ENCODE assay signal across 14 mouse cellular contexts in genomic region chr9:36951133-36951484, GRCm38 (mm10).
A peak's percentile ranks its signal among the peaks of the same experiment; 100 is the strongest.
DNase-seq lines count a peak whose midpoint lies in the region; ATAC-seq and TF ChIP-seq lines count a peak whose summit lies in the region.
"Had no signal": no experiment of that assay in that cellular context is flagged by ENCODE, and none has a peak within 500 bp of the region (broad histone marks: within the 10 kb centered on the region; RNA-seq: fewer than 3 reads in every experiment).

No protein-coding gene starts in this region.

- H3K9ac ChIP-seq in forebrain, embryonic 16.5 days (replicated peaks; ENCODE audit: low read depth, low read length), result no peak overlapping the region
- no peak overlapping the region for H3K9ac ChIP-seq in neural tube, embryonic 13.5 days
- H3K9ac ChIP-seq in liver, postnatal 0 days (replicated peaks), result no peak overlapping the region
- H3K9ac ChIP-seq: liver, embryonic 15.5 days had no signal

- TF ChIP-seq EP300 in liver, postnatal 0 days (IDR thresholded peaks at IDR 0.05; ENCODE audit: low read depth), result no peak

- no peak overlapping the region for H3K4me2 ChIP-seq in forebrain, embryonic 16.5 days (ENCODE audit: low read length)
- H3K4me2 ChIP-seq in neural tube, embryonic 13.5 days, result no peak overlapping the region
- H3K4me2 ChIP-seq in liver, postnatal 0 days (ENCODE audit: low read depth, low read length), result no peak overlapping the region
- H3K4me2 ChIP-seq: liver, embryonic 15.5 days had no signal

- H3K9me3 ChIP-seq in forebrain, embryonic 10.5 days, result no peaks in the 10 kb centered on the region
- H3K9me3 ChIP-seq in forebrain, embryonic 16.5 days (ENCODE audit: control insufficient read depth, low read length), result no peaks in the 10 kb centered on the region
- no peaks in the 10 kb centered on the region for H3K9me3 ChIP-seq in hindbrain, embryonic 10.5 days
- H3K9me3 ChIP-seq in midbrain, embryonic 10.5 days (replicated peaks), result no peaks in the 10 kb centered on the region
- no peaks in the 10 kb centered on the region for H3K9me3 ChIP-seq in neural tube, embryonic 13.5 days
- no peaks in the 10 kb centered on the region for H3K9me3 ChIP-seq in liver, postnatal 0 days (ENCODE audit: low read length)
- H3K9me3 ChIP-seq: liver, embryonic 15.5 days had no signal

- H3K4me1 ChIP-seq in forebrain, embryonic 10.5 days, result peaks cover 46% of the 10 kb centered on the region
- H3K4me1 ChIP-seq in forebrain, embryonic 16.5 days (replicated peaks; ENCODE audit: control insufficient read depth, insufficient read depth, low read length), result peaks cover 13% of the 10 kb centered on the region
- H3K4me1 ChIP-seq in hindbrain, embryonic 10.5 days (replicated peaks), result peaks cover 29% of the 10 kb centered on the region
- peaks cover 42% of the 10 kb centered on the region for H3K4me1 ChIP-seq in midbrain, embryonic 10.5 days
- H3K4me1 ChIP-seq in neural tube, embryonic 13.5 days (replicated peaks), result peaks cover 24% of the 10 kb centered on the region
- no peaks in the 10 kb centered on the region for H3K4me1 ChIP-seq in liver, postnatal 0 days (ENCODE audit: insufficient read depth)
- H3K4me1 ChIP-seq: liver, embryonic 15.5 days had no signal

- H3K27me3 ChIP-seq in forebrain, embryonic 10.5 days (ENCODE audit: poor library complexity, severe bottlenecking), result no peaks in the 10 kb centered on the region
- H3K27me3 ChIP-seq in forebrain, embryonic 16.5 days (replicated peaks; ENCODE audit: control insufficient read depth, insufficient read depth, low read length), result no peaks in the 10 kb centered on the region
- H3K27me3 ChIP-seq in hindbrain, embryonic 10.5 days (ENCODE audit: insufficient read depth, poor library complexity, severe bottlenecking), result no peaks in the 10 kb centered on the region
- no peaks in the 10 kb centered on the region for H3K27me3 ChIP-seq in midbrain, embryonic 10.5 days (ENCODE audit: low read depth, poor library complexity, severe bottlenecking)
- H3K27me3 ChIP-seq in neural tube, embryonic 13.5 days, result no peaks in the 10 kb centered on the region
- no peaks in the 10 kb centered on the region for H3K27me3 ChIP-seq in liver, postnatal 0 days (ENCODE audit: insufficient read depth, low read length)
- H3K27me3 ChIP-seq: liver, embryonic 15.5 days had no signal

- DNase-seq in forebrain, embryonic 10.5 days (ENCODE audit: extremely low spot score, low spot score), result no peak
- no peak for DNase-seq in hindbrain, embryonic 10.5 days (ENCODE audit: low spot score)
- no peak for DNase-seq in midbrain, embryonic 10.5 days (ENCODE audit: low spot score)
- DNase-seq in cerebellum, postnatal 14 days, result no peak
- DNase-seq in liver, postnatal 0 days, result no peak
- DNase-seq: heart, adult 2 months; kidney, adult 18-20 months; kidney, postnatal 10 days; lung, postnatal 10 days; thymus, postnatal 36 days had no signal

- H3K36me3 ChIP-seq in forebrain, embryonic 10.5 days (replicated peaks), result peaks cover 33% of the 10 kb centered on the region
- no peaks in the 10 kb centered on the region for H3K36me3 ChIP-seq in forebrain, embryonic 16.5 days (ENCODE audit: control insufficient read depth, insufficient read depth)
- peaks cover 28% of the 10 kb centered on the region for H3K36me3 ChIP-seq in hindbrain, embryonic 10.5 days
- H3K36me3 ChIP-seq in midbrain, embryonic 10.5 days, result peaks cover 41% of the 10 kb centered on the region
- peaks cover 16% of the 10 kb centered on the region for H3K36me3 ChIP-seq in neural tube, embryonic 13.5 days
- H3K36me3 ChIP-seq in liver, postnatal 0 days (replicated peaks; ENCODE audit: insufficient read depth, low read length), result no peaks in the 10 kb centered on the region
- H3K36me3 ChIP-seq: liver, embryonic 15.5 days had no signal

- no peak; the same call in 1 of the 2 replicates for ATAC-seq in forebrain, embryonic 16.5 days
- peak; percentile 47; the same call in 1 of the 2 replicates for ATAC-seq in neural tube, embryonic 13.5 days (ENCODE audit: low read depth)
- ATAC-seq in megakaryocyte progenitor cell, adult 5-6 weeks (replicated peaks; ENCODE audit: poor library complexity), result no peak
- no peak for ATAC-seq in liver, postnatal 0 days

- H3K27ac ChIP-seq in forebrain, embryonic 10.5 days, result peak overlapping the region; percentile 65
- no peak overlapping the region for H3K27ac ChIP-seq in forebrain, embryonic 16.5 days (ENCODE audit: low read length)
- H3K27ac ChIP-seq in hindbrain, embryonic 10.5 days, result peak overlapping the region; percentile 50
- peak overlapping the region; percentile 76 for H3K27ac ChIP-seq in midbrain, embryonic 10.5 days (replicated peaks)
- H3K27ac ChIP-seq in neural tube, embryonic 13.5 days (replicated peaks), result peak overlapping the region; percentile 71
- no peak overlapping the region for H3K27ac ChIP-seq in liver, postnatal 0 days (ENCODE audit: low read depth)
- H3K27ac ChIP-seq: heart, adult 2 months; liver, embryonic 15.5 days had no signal

- H3K4me3 ChIP-seq in forebrain, embryonic 10.5 days, result no peak overlapping the region
- H3K4me3 ChIP-seq in forebrain, embryonic 16.5 days (replicated peaks; ENCODE audit: low read length), result no peak overlapping the region
- H3K4me3 ChIP-seq in hindbrain, embryonic 10.5 days, result no peak overlapping the region
- H3K4me3 ChIP-seq in midbrain, embryonic 10.5 days, result no peak overlapping the region
- no peak overlapping the region for H3K4me3 ChIP-seq in neural tube, embryonic 13.5 days
- H3K4me3 ChIP-seq in liver, postnatal 0 days (ENCODE audit: low read depth, low read length), result no peak overlapping the region
- H3K4me3 ChIP-seq: heart, adult 2 months; liver, embryonic 15.5 days had no signal

- WGBS in forebrain, embryonic 10.5 days, result 68% methylated on average over 2 of the region's 2 CpGs
- 65% methylated on average over 2 of the region's 2 CpGs for WGBS in forebrain, embryonic 16.5 days
- WGBS in hindbrain, embryonic 10.5 days, result 81% methylated on average over 2 of the region's 2 CpGs
- 86% methylated on average over 2 of the region's 2 CpGs for WGBS in midbrain, embryonic 10.5 days
- 63% methylated on average over 2 of the region's 2 CpGs for WGBS in neural tube, embryonic 13.5 days
- 68% methylated on average over 2 of the region's 2 CpGs for WGBS in liver, postnatal 0 days (ENCODE audit: insufficient replicate concordance)

- TF ChIP-seq CTCF in liver, postnatal 0 days (IDR thresholded peaks at IDR 0.05; ENCODE audit: low read depth), result no peak

Comparison
In these comparisons a context has a peak if more than half of its experiments do, and no peak if none do; other contexts are left out.
1. H3K27ac ChIP-seq: peak in forebrain, embryonic 10.5 days (single experiment), hindbrain, embryonic 10.5 days (single experiment), midbrain, embryonic 10.5 days (single experiment) and neural tube, embryonic 13.5 days (single experiment); none in forebrain, embryonic 16.5 days (single experiment) and liver, postnatal 0 days (single experiment).